Comparison of ENCODE assay signal across 7 mouse cellular contexts in genomic region chr15:59203850-59204625, GRCm38 (mm10).
DNase-seq lines count a peak whose midpoint lies in the region; ATAC-seq lines count a peak whose summit lies in the region.

No protein-coding gene starts in this region.

- no peaks in the 10 kb centered on the region for H3K9me3 ChIP-seq in limb, embryonic 11.5 days (ENCODE audit: control insufficient read depth, low read length)
- H3K9me3 ChIP-seq in limb, embryonic 10.5 days (replicated peaks): no peaks in the 10 kb centered on the region
- no peaks in the 10 kb centered on the region for H3K9me3 ChIP-seq in embryonic facial prominence, embryonic 13.5 days

- H3K4me3 ChIP-seq in limb, embryonic 11.5 days (ENCODE audit: low read depth, low read length): no peak overlapping the region
- H3K4me3 ChIP-seq in limb, embryonic 10.5 days: no peak overlapping the region
- no peak overlapping the region for H3K4me3 ChIP-seq in embryonic facial prominence, embryonic 13.5 days

- WGBS in limb, embryonic 11.5 days: 74% methylated on average over 17 of the region's 17 CpGs
- 80% methylated on average over 17 of the region's 17 CpGs for WGBS in limb, embryonic 10.5 days
- WGBS in embryonic facial prominence, embryonic 13.5 days: 37% methylated on average over 17 of the region's 17 CpGs

- H3K9ac ChIP-seq in limb, embryonic 11.5 days (ENCODE audit: low read length): no peak overlapping the region
- H3K9ac ChIP-seq in embryonic facial prominence, embryonic 13.5 days: no peak overlapping the region

- no peak overlapping the region for H3K27ac ChIP-seq in limb, embryonic 11.5 days (replicated peaks; ENCODE audit: low read depth, low read length)
- no peak overlapping the region for H3K27ac ChIP-seq in limb, embryonic 10.5 days
- H3K27ac ChIP-seq in embryonic facial prominence, embryonic 13.5 days: no peak overlapping the region

- ATAC-seq in limb, embryonic 11.5 days (ENCODE audit: insufficient number of reproducible peaks, low FRiP score, low TSS enrichment, low read depth): no peak
- no peak for ATAC-seq in embryonic facial prominence, embryonic 13.5 days (ENCODE audit: insufficient number of reproducible peaks, insufficient read depth, low FRiP score, low TSS enrichment, low read depth)

- H3K27me3 ChIP-seq in limb, embryonic 11.5 days (ENCODE audit: control insufficient read depth, insufficient read depth, low read length): no peaks in the 10 kb centered on the region
- no peaks in the 10 kb centered on the region for H3K27me3 ChIP-seq in limb, embryonic 10.5 days (ENCODE audit: low read depth, poor library complexity, severe bottlenecking)
- no peaks in the 10 kb centered on the region for H3K27me3 ChIP-seq in embryonic facial prominence, embryonic 13.5 days

- peak; percentile 43 for DNase-seq in limb, embryonic 11.5 days (ENCODE audit: low spot score)
- DNase-seq in limb, embryonic 10.5 days (ENCODE audit: low spot score): no peak
- DNase-seq in R1 (ENCODE audit: low read depth, low spot score): peak; percentile 53
- peak; percentile 79 for DNase-seq in kidney, postnatal 10 days
- peak; percentile 5 for DNase-seq in naive thymus-derived CD4-positive, alpha-beta T cell, adult 2 months (ENCODE audit: low read depth)
- DNase-seq in ovary, adult 18-20 months (ENCODE audit: low spot score): no peak

- H3K4me1 ChIP-seq in limb, embryonic 11.5 days (ENCODE audit: control insufficient read depth, insufficient read depth, low read length): no peaks in the 10 kb centered on the region
- peaks cover 5% of the 10 kb centered on the region; the same call in 1 of the 2 replicates for H3K4me1 ChIP-seq in limb, embryonic 10.5 days
- H3K4me1 ChIP-seq in embryonic facial prominence, embryonic 13.5 days: peaks cover 16% of the 10 kb centered on the region

- no peaks in the 10 kb centered on the region for H3K36me3 ChIP-seq in limb, embryonic 11.5 days (ENCODE audit: control insufficient read depth, insufficient read depth, low read length)
- H3K36me3 ChIP-seq in limb, embryonic 10.5 days: no peaks in the 10 kb centered on the region
- no peaks in the 10 kb centered on the region for H3K36me3 ChIP-seq in embryonic facial prominence, embryonic 13.5 days

- H3K4me2 ChIP-seq in limb, embryonic 11.5 days (ENCODE audit: low read depth, severe bottlenecking): no peak overlapping the region
- peak overlapping the region; percentile 35 for H3K4me2 ChIP-seq in embryonic facial prominence, embryonic 13.5 days

Comparison
In these comparisons a context has a peak if more than half of its experiments do, and no peak if none do; other contexts are left out.
1. DNase-seq: peak in limb, embryonic 11.5 days (single experiment), R1 (single experiment), kidney, postnatal 10 days (single experiment) and naive thymus-derived CD4-positive, alpha-beta T cell, adult 2 months (single experiment); none in limb, embryonic 10.5 days (single experiment) and ovary, adult 18-20 months (single experiment).